Mouse (Mus musculus) layer of hippocampus, adult 9-10 months (tissue): ENCODE measurements around the gene Olfr913.

Experiments used
- DNase-seq: peaks from one replicate; pipeline ENCODE4 v3.0.0; 2022; ENCODE audit warnings: low spot score

The Olfr913 gene

DNA sequence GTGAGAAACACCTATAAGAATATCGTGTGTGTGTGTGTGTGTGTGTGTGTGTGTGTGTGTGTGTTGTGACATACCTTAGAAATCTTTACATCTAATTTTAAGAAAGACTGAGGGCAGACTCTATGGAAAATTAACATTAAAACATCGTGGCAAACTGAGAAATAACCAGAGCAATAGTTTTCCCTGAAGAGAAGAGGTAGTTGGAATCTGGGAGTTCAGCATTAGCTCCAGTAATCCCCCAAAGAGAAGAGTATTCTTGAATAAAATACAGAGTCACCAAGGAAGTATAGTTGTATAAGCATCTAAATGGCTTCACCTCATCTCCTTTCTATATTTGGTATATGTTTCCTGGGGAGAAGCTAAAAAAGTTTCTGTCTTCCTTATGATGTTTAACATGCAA, at the start of gene Olfr913:
Olfr913 (plus strand) TSS at position 301 of the 400 bp plus-strand sequence.
- no peak for DNase-seq

DNA sequence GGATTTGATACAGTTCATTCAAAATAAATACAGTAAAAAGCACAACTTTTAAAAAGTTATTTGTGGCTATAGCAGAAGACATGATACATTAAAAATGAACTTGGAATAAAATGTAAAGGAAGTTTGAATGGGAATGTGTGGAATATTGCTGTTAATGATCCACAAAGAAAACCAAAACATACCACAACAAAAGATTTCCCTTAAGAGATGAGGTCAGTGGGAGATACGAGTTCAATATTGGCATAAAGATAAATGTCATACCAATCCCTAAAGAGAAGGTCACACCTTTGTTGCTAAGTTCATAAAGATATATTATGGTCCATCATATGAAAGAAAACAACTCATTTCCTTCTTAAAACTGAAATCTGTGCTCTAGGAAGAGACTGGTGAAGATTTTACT, 12.7 kb upstream of the Olfr913 start, which contains the start of gene Olfr912:
Olfr912 (plus strand) TSS at position 301 of the 400 bp plus-strand sequence.
- no peak for DNase-seq

DNA sequence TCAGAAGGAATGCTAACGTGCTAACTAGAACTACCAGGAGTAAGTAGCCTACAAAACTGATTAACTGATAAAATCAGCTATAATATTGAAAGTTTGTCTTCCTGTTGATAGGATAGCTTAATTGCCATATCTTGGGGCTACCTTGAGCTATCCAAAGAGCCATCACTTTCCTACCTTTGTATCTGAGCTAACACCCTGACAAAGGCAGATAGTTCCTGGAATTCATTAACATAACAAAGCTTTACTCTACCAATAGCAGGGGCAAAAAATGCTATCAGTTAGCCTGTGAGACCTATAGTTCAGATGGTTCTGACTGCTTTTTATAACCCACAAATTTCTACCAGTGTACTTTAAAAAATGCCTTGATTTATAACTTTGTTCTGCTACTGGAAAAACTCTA, 1.5 kb upstream of the Olfr913 start:
- no peak for DNase-seq

DNA sequence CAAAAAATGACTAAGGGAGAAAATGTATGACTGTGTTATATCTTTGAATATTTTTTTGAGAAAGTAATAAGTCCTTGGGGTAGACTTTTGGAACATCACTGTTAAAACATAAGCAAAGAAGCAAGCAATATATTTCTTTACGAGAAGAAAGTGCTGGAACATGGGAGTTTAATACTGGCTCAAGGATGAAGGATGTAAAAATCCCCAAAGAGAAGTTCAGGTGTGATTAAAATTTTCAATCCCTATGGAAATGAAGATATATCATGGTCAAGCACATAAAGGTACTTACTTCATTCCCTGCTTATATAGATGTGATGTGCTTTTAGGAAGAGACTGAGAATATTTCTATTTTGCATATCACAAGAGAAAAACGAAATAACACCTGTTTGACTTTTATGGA, 12.2 kb downstream of the Olfr913 start, which contains the start of gene Olfr914:
Olfr914 (plus strand) TSS at position 301 of the 400 bp plus-strand sequence.
- no peak for DNase-seq

DNA sequence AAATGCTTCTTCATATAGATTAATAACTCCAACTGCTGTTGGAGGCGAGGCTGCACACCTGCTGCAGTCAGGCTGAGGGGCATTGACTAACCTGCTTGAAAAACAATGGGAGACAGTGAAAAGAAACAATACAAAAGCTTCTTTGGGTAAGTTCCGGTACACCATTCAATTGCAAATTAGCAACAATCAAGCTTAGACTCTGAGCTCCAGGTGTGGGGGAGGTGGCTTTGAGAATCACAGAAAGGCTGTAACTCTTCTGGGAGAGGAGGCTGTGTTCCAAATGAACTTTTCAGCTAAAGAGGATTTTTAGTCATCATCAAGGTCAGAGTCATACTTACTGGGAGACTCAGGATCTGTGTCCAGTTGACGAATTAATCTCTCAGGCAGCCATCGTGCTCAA, 39.8 kb downstream of the Olfr913 start:
- DNase-seq: no peak
